9 mouse cellular contexts compared by ENCODE assay signal in genomic region chr16:40466596-40466995, GRCm38 (mm10).
DNase-seq lines count a peak whose midpoint lies in the region; ATAC-seq and TF ChIP-seq lines count a peak whose summit lies in the region.
"Had no signal": no experiment of that assay in that cellular context is flagged by ENCODE, and none has a peak within 500 bp of the region (broad histone marks: within the 10 kb centered on the region; RNA-seq: fewer than 3 reads in every experiment).

No protein-coding gene starts in this region.

- 20% methylated on average over 8 of the region's 8 CpGs for WGBS in midbrain, embryonic 11.5 days
- 21% methylated on average over 8 of the region's 8 CpGs for WGBS in midbrain, embryonic 16.5 days

- no peak for ATAC-seq in midbrain, embryonic 11.5 days (ENCODE audit: low FRiP score)
- ATAC-seq in midbrain, embryonic 16.5 days, result no peak

- no peaks in the 10 kb centered on the region for H3K9me3 ChIP-seq in midbrain, embryonic 11.5 days (ENCODE audit: control insufficient read depth, low read length)
- no peaks in the 10 kb centered on the region for H3K9me3 ChIP-seq in midbrain, embryonic 16.5 days (replicated peaks; ENCODE audit: control insufficient read depth, low read length, poor library complexity, severe bottlenecking)
- H3K9me3 ChIP-seq: limb, embryonic 12.5 days had no signal

- H3K36me3 ChIP-seq in midbrain, embryonic 11.5 days (ENCODE audit: control insufficient read depth, insufficient read depth, low read length), result no peaks in the 10 kb centered on the region
- H3K36me3 ChIP-seq in midbrain, embryonic 16.5 days (ENCODE audit: control insufficient read depth, insufficient read depth, low read length), result no peaks in the 10 kb centered on the region
- H3K36me3 ChIP-seq: limb, embryonic 12.5 days had no signal

- peak; percentile 62 for TF ChIP-seq CTCF in gastrocnemius, adult 2 months (IDR thresholded peaks at IDR 0.05)

- H3K9ac ChIP-seq in midbrain, embryonic 11.5 days (ENCODE audit: low read length), result no peak overlapping the region
- no peak overlapping the region for H3K9ac ChIP-seq in midbrain, embryonic 16.5 days (ENCODE audit: low read depth, low read length)
- H3K9ac ChIP-seq: limb, embryonic 12.5 days had no signal

- no peaks in the 10 kb centered on the region for H3K27me3 ChIP-seq in midbrain, embryonic 11.5 days (ENCODE audit: control insufficient read depth, insufficient read depth, low read length)
- H3K27me3 ChIP-seq in midbrain, embryonic 16.5 days (ENCODE audit: control insufficient read depth, insufficient read depth, low read depth, low read length), result no peaks in the 10 kb centered on the region
- H3K27me3 ChIP-seq: limb, embryonic 12.5 days had no signal

- no peak for DNase-seq in gastrocnemius, adult 2 months
- no peak for DNase-seq in gastrocnemius, adult 8-10 months (ENCODE audit: low spot score in 2 of 2)
- peak; percentile 92 for DNase-seq in midbrain, embryonic 11.5 days (ENCODE audit: low spot score, missing footprints)
- DNase-seq in c-Kit-positive CD71-positive TER-119-positive erythroid progenitor cells, embryonic 14.5 days (ENCODE audit: low spot score), result peak; percentile 0
- DNase-seq in layer of hippocampus, postnatal 14 days (ENCODE audit: low spot score in 2 of 2), result peak; percentile 54 to 66
- DNase-seq in spleen, postnatal 36 days (ENCODE audit: low spot score in 2 of 2), result no peak
- DNase-seq in gastrocnemius, postnatal 25 days, result no peak

- no peak overlapping the region for H3K27ac ChIP-seq in gastrocnemius, adult 2 months
- H3K27ac ChIP-seq in midbrain, embryonic 11.5 days (ENCODE audit: low read depth, low read length), result no peak overlapping the region
- no peak overlapping the region for H3K27ac ChIP-seq in midbrain, embryonic 16.5 days (ENCODE audit: low read length)
- H3K27ac ChIP-seq: limb, embryonic 12.5 days had no signal

- intact Hi-C loops in gastrocnemius, adult 2 months (cut with DNase I), result no loop called here

- no peak overlapping the region for H3K4me2 ChIP-seq in midbrain, embryonic 11.5 days
- no peak overlapping the region for H3K4me2 ChIP-seq in midbrain, embryonic 16.5 days (ENCODE audit: low read length)
- H3K4me2 ChIP-seq: limb, embryonic 12.5 days had no signal

- H3K4me3 ChIP-seq in gastrocnemius, adult 2 months, result no peak overlapping the region
- no peak overlapping the region for H3K4me3 ChIP-seq in midbrain, embryonic 11.5 days (ENCODE audit: low read depth, low read length)
- H3K4me3 ChIP-seq in midbrain, embryonic 16.5 days (ENCODE audit: low read depth, low read length), result no peak overlapping the region
- H3K4me3 ChIP-seq: limb, embryonic 12.5 days had no signal

- 0 out of 2 replicates have a peak, but pooled peaks cover 2% of the 10 kb centered on the region for H3K4me1 ChIP-seq in midbrain, embryonic 11.5 days (ENCODE audit: control insufficient read depth, insufficient read depth, low read length)
- no peaks in the 10 kb centered on the region for H3K4me1 ChIP-seq in midbrain, embryonic 16.5 days (ENCODE audit: control insufficient read depth, insufficient read depth, low read length)
- H3K4me1 ChIP-seq: limb, embryonic 12.5 days had no signal

Comparison
In these comparisons a context has a peak if more than half of its experiments do, and no peak if none do; other contexts are left out.
1. DNase-seq: peak in midbrain, embryonic 11.5 days (single experiment), c-Kit-positive CD71-positive TER-119-positive erythroid progenitor cells, embryonic 14.5 days (single experiment) and layer of hippocampus, postnatal 14 days (2 of 2); none in gastrocnemius, adult 2 months (single experiment), gastrocnemius, adult 8-10 months (0 of 2), spleen, postnatal 36 days (0 of 2) and gastrocnemius, postnatal 25 days (single experiment).